Mouse (Mus musculus) midbrain, embryonic 12.5 days (tissue): ENCODE measurements at regions not wholly inside any gene's neighbourhood (a gene's known extent, or its start where the extent isn't known, plus 50 kb on each side); places are given as distances from the start of the nearest gene placed in this dataset.
"Not testable (repeated sequence)": the region's sequence is repeated elsewhere in the genome, so short reads cannot be mapped to it uniquely, and the experiment has no call there.

Experiments used
- ATAC-seq: fragments of 200-750 bp; cut with Nextera tagmentation; 2 replicates; pipeline ENCODE4 v1.8.0; 2017; ENCODE audit warnings: low read depth, moderate TSS enrichment, moderate library complexity; ENCODE audit not compliant: low FRiP score
- H3K27ac ChIP-seq: fragments of 300-500 bp; sonication (generic); replicated peaks from 2 replicates; pipeline ENCODE4 v1.5.1; 2016; ENCODE audit warnings: mild to moderate bottlenecking
- H3K27me3 ChIP-seq: fragments of 300-500 bp; sonication (generic); 2 replicates; pipeline ENCODE4 v1.6.1; 2016; ENCODE audit warnings: mild to moderate bottlenecking
- H3K36me3 ChIP-seq: fragments of 300-500 bp; sonication (generic); 2 replicates; pipeline ENCODE4 v1.6.1; 2016
- H3K4me1 ChIP-seq: fragments of 300-500 bp; sonication (generic); 2 replicates; pipeline ENCODE4 v1.6.1; 2016
- H3K4me2 ChIP-seq: fragments of 300-500 bp; sonication (generic); replicated peaks from 2 replicates; pipeline ENCODE4 v1.6.1; 2016; ENCODE audit warnings: mild to moderate bottlenecking, moderate library complexity
- H3K4me3 ChIP-seq: fragments of 300-500 bp; sonication (generic); 2 replicates; pipeline ENCODE4 v1.5.1; 2016; ENCODE audit warnings: mild to moderate bottlenecking
- H3K9ac ChIP-seq: fragments of 300-500 bp; sonication (generic); replicated peaks from 2 replicates; pipeline ENCODE4 v1.6.1; 2016; ENCODE audit warnings: mild to moderate bottlenecking, moderate library complexity
- H3K9me3 ChIP-seq: fragments of 300-500 bp; sonication (generic); 2 replicates; pipeline ENCODE4 v1.6.1; 2016; ENCODE audit warnings: mild to moderate bottlenecking
- WGBS: fragments of 180-500 bp; shearing (Covaris S2); methylation state at CpG from one replicate; pipeline ENCODE4 v1.1.7; 2016; 5-methylcytosine and 5-hydroxymethylcytosine counted together

- H3K9ac ChIP-seq, H3K4me3 ChIP-seq, H3K4me2 ChIP-seq, H3K9me3 ChIP-seq, ATAC-seq, H3K27ac ChIP-seq, H3K27me3 ChIP-seq, H3K4me1 ChIP-seq, H3K36me3 ChIP-seq: not testable (repeated sequence)
- WGBS = 47% methylated on average over 4 of the region's 4 CpGs
Observed at GRCm38 (mm10) chr12:21680026-21680425, 262.6 kb upstream of the Ywhaq start.

- H3K4me2 ChIP-seq, ATAC-seq, H3K27me3 ChIP-seq, H3K9ac ChIP-seq, H3K27ac ChIP-seq, H3K4me1 ChIP-seq, H3K4me3 ChIP-seq, H3K36me3 ChIP-seq: not testable (repeated sequence)
- 86% methylated on average over 8 of the region's 8 CpGs for WGBS
- peaks cover 73% of the 10 kb centered on the region for H3K9me3 ChIP-seq
Observed at GRCm38 (mm10) chr12:21649381-21649780, 231.9 kb upstream of the Ywhaq start.

GRCm38 (mm10) chr12:21613781-21614180 is 196.3 kb upstream of the Ywhaq start:
- not testable (repeated sequence) for H3K36me3 ChIP-seq, H3K9ac ChIP-seq, H3K27ac ChIP-seq, H3K4me1 ChIP-seq, H3K4me2 ChIP-seq, ATAC-seq, H3K9me3 ChIP-seq, H3K4me3 ChIP-seq, H3K27me3 ChIP-seq
- 19% methylated on average over 2 of the region's 2 CpGs for WGBS

GRCm38 (mm10) chr12:21568415-21569040 is 151.1 kb upstream of the Ywhaq start:
- 83% methylated on average over 7 of the region's 7 CpGs for WGBS
- no peak overlapping the region for H3K9ac ChIP-seq
- no peak for ATAC-seq
- H3K27ac ChIP-seq = no peak overlapping the region
- no peaks in the 10 kb centered on the region for H3K4me1 ChIP-seq
- H3K4me2 ChIP-seq = no peak overlapping the region
- H3K4me3 ChIP-seq = no peak overlapping the region
- no peaks in the 10 kb centered on the region for H3K27me3 ChIP-seq
- H3K36me3 ChIP-seq = no peaks in the 10 kb centered on the region
- H3K9me3 ChIP-seq = 0 out of 2 replicates have a peak, but pooled peaks cover 3% of the 10 kb centered on the region

GRCm38 (mm10) chr12:21543962-21544361 is 126.5 kb upstream of the Ywhaq start:
- H3K27me3 ChIP-seq, H3K36me3 ChIP-seq, H3K4me2 ChIP-seq, H3K4me1 ChIP-seq, H3K9me3 ChIP-seq, H3K9ac ChIP-seq, ATAC-seq, H3K27ac ChIP-seq, H3K4me3 ChIP-seq: not testable (repeated sequence)
- 50% methylated on average over 2 of the region's 2 CpGs for WGBS

GRCm38 (mm10) chr12:21543153-21543894 is 125.9 kb upstream of the Ywhaq start:
- ATAC-seq = peak; percentile 62; the same call in 1 of the 2 replicates
- WGBS = 4% methylated on average over 34 of the region's 34 CpGs
- H3K27me3 ChIP-seq, H3K4me1 ChIP-seq, H3K36me3 ChIP-seq, H3K9me3 ChIP-seq, H3K27ac ChIP-seq: not testable (repeated sequence)
- Histone ChIP-seq H3K4me3 (peak overlapping the region; percentile 55), H3K9ac (peak overlapping the region; percentile 63), H3K4me2 (peak overlapping the region; percentile 64)

- H3K27ac ChIP-seq = no peak overlapping the region
- no peaks in the 10 kb centered on the region for H3K4me1 ChIP-seq
- H3K9me3 ChIP-seq = peaks cover 3% of the 10 kb centered on the region; the same call in 1 of the 2 replicates
- H3K36me3 ChIP-seq = no peaks in the 10 kb centered on the region
- no peak overlapping the region for H3K9ac ChIP-seq
- H3K4me3 ChIP-seq = no peak overlapping the region
- WGBS = 90% methylated on average over 3 of the region's 3 CpGs
- H3K27me3 ChIP-seq = no peaks in the 10 kb centered on the region
- ATAC-seq = no peak
- H3K4me2 ChIP-seq = no peak overlapping the region
Observed at GRCm38 (mm10) chr12:21531766-21532165, 114.3 kb upstream of the Ywhaq start.

- H3K9me3 ChIP-seq, H3K36me3 ChIP-seq, H3K27me3 ChIP-seq, H3K9ac ChIP-seq, H3K4me2 ChIP-seq, H3K4me3 ChIP-seq, ATAC-seq, H3K4me1 ChIP-seq, H3K27ac ChIP-seq: not testable (repeated sequence)
- 86% methylated on average over 3 of the region's 3 CpGs for whole genome bisulfite sequencing
Observed at GRCm38 (mm10) chr12:21529367-21529766, 111.9 kb upstream of the Ywhaq start.

GRCm38 (mm10) chr12:21527336-21527735 is 109.9 kb upstream of the Ywhaq start:
- not testable (repeated sequence) for ATAC-seq, H3K36me3 ChIP-seq, H3K27me3 ChIP-seq, H3K4me3 ChIP-seq, H3K4me2 ChIP-seq, H3K27ac ChIP-seq, H3K9me3 ChIP-seq, H3K9ac ChIP-seq, H3K4me1 ChIP-seq
- WGBS = 88% methylated on average over 8 of the region's 8 CpGs

- not testable (repeated sequence) for H3K4me1 ChIP-seq, ATAC-seq, H3K4me2 ChIP-seq, H3K27ac ChIP-seq, H3K9me3 ChIP-seq, H3K4me3 ChIP-seq, H3K9ac ChIP-seq, H3K27me3 ChIP-seq, H3K36me3 ChIP-seq
- WGBS = 93% methylated on average over 2 of the region's 2 CpGs
Observed at GRCm38 (mm10) chr12:21526906-21527305, 109.5 kb upstream of the Ywhaq start.

- not testable (repeated sequence) for H3K9me3 ChIP-seq, H3K4me1 ChIP-seq, H3K27me3 ChIP-seq, H3K4me3 ChIP-seq, H3K36me3 ChIP-seq, ATAC-seq, H3K27ac ChIP-seq, H3K4me2 ChIP-seq, H3K9ac ChIP-seq
- 49% methylated on average over 6 of the region's 6 CpGs for WGBS
Observed at GRCm38 (mm10) chr12:21525567-21525966, 108.1 kb upstream of the Ywhaq start.

GRCm38 (mm10) chr12:21522621-21523020 is 105.2 kb upstream of the Ywhaq start:
- Histone ChIP-seq H3K9ac (no peak overlapping the region), H3K4me3 (no peak overlapping the region), H3K4me2 (no peak overlapping the region), H3K36me3 (no peaks in the 10 kb centered on the region), H3K27ac (no peak overlapping the region), H3K4me1 (no peaks in the 10 kb centered on the region), H3K9me3 (0 out of 2 replicates have a peak, but pooled peaks cover under 1% of the 10 kb centered on the region), H3K27me3 (no peaks in the 10 kb centered on the region)
- ATAC-seq = no peak
- 52% methylated on average over 3 of the region's 3 CpGs for WGBS
